Mouse (Mus musculus): ENCODE measurements at regions not wholly inside any gene's neighbourhood (a gene's known extent, or its start where the extent isn't known, plus 50 kb on each side); places are given as distances from the start of the nearest gene placed in this dataset.

- no peaks in the 10 kb centered on the region for H3K4me1 ChIP-seq (replicated peaks; ENCODE audit: control insufficient read depth, insufficient read depth, low read length)
- H3K4me3 ChIP-seq (ENCODE audit: control insufficient read depth, insufficient read depth, low read length), result no peak overlapping the region
Measured at GRCm38 (mm10) chr2:92673064-92673813, 73.7 kb downstream of the Chst1 start.

DNA sequence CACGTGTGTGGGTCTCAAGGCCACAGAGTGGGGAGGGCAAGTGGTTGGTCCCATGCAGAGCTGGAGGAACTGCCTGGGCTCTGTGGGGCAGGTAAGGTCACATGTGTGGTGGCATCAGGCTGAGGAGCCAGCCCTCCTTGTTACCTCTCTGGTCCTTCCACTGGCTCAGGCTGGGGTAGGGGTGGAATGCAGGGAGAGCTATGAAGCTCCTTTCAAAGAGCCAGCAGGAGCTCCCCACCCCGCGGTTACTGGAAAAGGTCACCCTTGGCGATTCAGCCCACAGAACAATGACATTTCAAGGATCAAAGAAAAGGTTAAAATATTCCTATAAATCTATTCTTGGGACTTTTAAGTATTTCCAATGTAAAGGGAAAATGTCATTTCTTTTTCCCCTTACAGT is 74.4 kb downstream of the Chst1 start:
- TF ChIP-seq CTCF (IDR thresholded peaks at IDR 0.05; ENCODE audit: borderline replicate concordance, control insufficient read depth, extremely low read depth, insufficient read depth, low read length, poor library complexity) (no peak), POLR2A (IDR thresholded peaks at IDR 0.05; ENCODE audit: control insufficient read depth, extremely low read depth, insufficient read depth, low read length, poor library complexity) (no peak)
- Histone ChIP-seq H3K27ac (ENCODE audit: control insufficient read depth, insufficient read depth, low read length) (no peak overlapping the region), H3K27me3 (ENCODE audit: control insufficient read depth, insufficient read depth, low read length) (no peaks in the 10 kb centered on the region), H3K4me1 (replicated peaks; ENCODE audit: control insufficient read depth, insufficient read depth, low read length) (no peaks in the 10 kb centered on the region), H3K4me3 (ENCODE audit: control insufficient read depth, insufficient read depth, low read length) (no peak overlapping the region), H3K36me3 (ENCODE audit: control insufficient read depth, insufficient read depth, low read length) (no peaks in the 10 kb centered on the region)
- DNase-seq, result no peak
- 45% methylated on average over 4 of the region's 4 CpGs for WGBS

More at GRCm38 (mm10) chr2:92673064-92673813, 73.7 kb downstream of the Chst1 start:
- H3K36me3 ChIP-seq (ENCODE audit: control insufficient read depth, insufficient read depth, low read length), result no peaks in the 10 kb centered on the region
- TF ChIP-seq CTCF (IDR thresholded peaks at IDR 0.05; ENCODE audit: borderline replicate concordance, control insufficient read depth, extremely low read depth, insufficient read depth, low read length, poor library complexity) (no peak), POLR2A (IDR thresholded peaks at IDR 0.05; ENCODE audit: control insufficient read depth, extremely low read depth, insufficient read depth, low read length, poor library complexity) (no peak)
- H3K27ac ChIP-seq (ENCODE audit: control insufficient read depth, insufficient read depth, low read length), result no peak overlapping the region
- H3K27me3 ChIP-seq (ENCODE audit: control insufficient read depth, insufficient read depth, low read length), result no peaks in the 10 kb centered on the region
- DNase-seq, result no peak
- WGBS, result 88% methylated on average over 9 of the region's 9 CpGs

DNA sequence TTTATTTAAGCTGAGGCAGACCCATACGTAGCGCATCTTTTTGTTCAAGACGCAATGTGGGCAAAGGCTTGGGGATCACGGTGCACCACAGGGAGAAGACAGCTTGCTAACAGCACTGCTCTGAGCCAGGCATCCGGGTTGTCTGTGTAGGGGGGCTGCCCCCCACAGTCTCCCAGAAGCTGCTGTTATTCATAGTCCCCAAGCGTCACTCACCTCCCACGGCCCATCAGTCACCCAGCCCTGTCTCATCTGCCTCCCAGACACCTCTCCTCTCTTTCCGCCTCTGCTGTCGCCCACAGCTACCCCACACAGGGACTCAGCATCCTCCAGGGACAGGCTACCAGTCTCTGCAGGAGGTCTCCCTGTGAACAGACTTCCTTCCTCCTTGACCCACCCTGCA is 75.7 kb downstream of the Chst1 start:
- Histone ChIP-seq H3K27ac (ENCODE audit: control insufficient read depth, insufficient read depth, low read length) (no peak overlapping the region), H3K27me3 (ENCODE audit: control insufficient read depth, insufficient read depth, low read length) (no peaks in the 10 kb centered on the region), H3K36me3 (ENCODE audit: control insufficient read depth, insufficient read depth, low read length) (no peaks in the 10 kb centered on the region), H3K4me1 (replicated peaks; ENCODE audit: control insufficient read depth, insufficient read depth, low read length) (no peaks in the 10 kb centered on the region), H3K4me3 (ENCODE audit: control insufficient read depth, insufficient read depth, low read length) (no peak overlapping the region)
- 48% methylated on average over 9 of the region's 9 CpGs for WGBS
- DNase-seq, result no peak
- TF ChIP-seq CTCF (IDR thresholded peaks at IDR 0.05; ENCODE audit: borderline replicate concordance, control insufficient read depth, extremely low read depth, insufficient read depth, low read length, poor library complexity) (no peak), POLR2A (IDR thresholded peaks at IDR 0.05; ENCODE audit: control insufficient read depth, extremely low read depth, insufficient read depth, low read length, poor library complexity) (no peak)

DNA sequence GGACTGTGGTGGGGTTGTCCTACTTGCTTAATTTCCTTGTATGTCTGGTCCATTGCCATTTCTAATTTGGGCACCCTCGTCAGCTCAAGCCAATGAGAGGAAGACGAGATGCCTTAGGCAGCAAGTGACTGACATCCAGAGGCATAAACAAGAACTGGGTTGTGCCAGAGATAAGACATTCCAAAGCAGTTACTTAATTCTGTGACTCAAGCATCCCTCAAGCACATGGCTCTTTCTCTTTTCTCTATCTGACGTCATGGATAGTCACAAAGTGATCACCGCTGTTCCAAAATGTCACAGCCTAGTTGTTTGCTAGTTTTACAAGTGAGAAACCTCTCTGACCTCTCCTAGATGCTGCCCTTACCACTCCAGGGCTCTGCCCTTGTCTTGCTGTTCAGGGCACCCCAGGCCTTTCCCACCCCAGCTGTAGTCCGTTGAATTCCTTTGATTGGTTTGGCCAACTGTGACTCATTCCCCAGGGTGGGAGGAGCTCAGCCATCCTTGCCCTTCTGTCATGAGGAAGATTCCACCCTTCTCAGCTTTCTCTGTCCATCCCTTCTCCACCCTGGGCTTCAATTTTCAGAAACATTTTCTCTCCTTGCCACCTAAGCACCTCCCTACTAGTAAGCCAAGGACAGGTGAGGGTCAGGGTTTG is 78.9 kb downstream of the Chst1 start:
- no peaks in the 10 kb centered on the region for H3K36me3 ChIP-seq (ENCODE audit: control insufficient read depth, insufficient read depth, low read length)

GRCm38 (mm10) chr2:92678999-92679704 is 79.6 kb downstream of the Chst1 start:
- no peak overlapping the region for H3K4me3 ChIP-seq (ENCODE audit: control insufficient read depth, insufficient read depth, low read length)
- 86% methylated on average over 3 of the region's 3 CpGs for WGBS
- DNase-seq, result no peak
- H3K27ac ChIP-seq (ENCODE audit: control insufficient read depth, insufficient read depth, low read length), result no peak overlapping the region
- H3K4me1 ChIP-seq (replicated peaks; ENCODE audit: control insufficient read depth, insufficient read depth, low read length), result no peaks in the 10 kb centered on the region
- TF ChIP-seq POLR2A (IDR thresholded peaks at IDR 0.05; ENCODE audit: control insufficient read depth, extremely low read depth, insufficient read depth, low read length, poor library complexity), result no peak
- no peak for TF ChIP-seq CTCF (IDR thresholded peaks at IDR 0.05; ENCODE audit: borderline replicate concordance, control insufficient read depth, extremely low read depth, insufficient read depth, low read length, poor library complexity)
- no peaks in the 10 kb centered on the region for H3K36me3 ChIP-seq (ENCODE audit: control insufficient read depth, insufficient read depth, low read length)
- H3K27me3 ChIP-seq (ENCODE audit: control insufficient read depth, insufficient read depth, low read length), result no peaks in the 10 kb centered on the region

More for the DNA sequence above, 78.9 kb downstream of the Chst1 start:
- no peak for TF ChIP-seq CTCF (IDR thresholded peaks at IDR 0.05; ENCODE audit: borderline replicate concordance, control insufficient read depth, extremely low read depth, insufficient read depth, low read length, poor library complexity)
- TF ChIP-seq POLR2A (IDR thresholded peaks at IDR 0.05; ENCODE audit: control insufficient read depth, extremely low read depth, insufficient read depth, low read length, poor library complexity), result no peak
- H3K4me1 ChIP-seq (replicated peaks; ENCODE audit: control insufficient read depth, insufficient read depth, low read length), result no peaks in the 10 kb centered on the region
- 91% methylated on average over 5 of the region's 5 CpGs for WGBS
- no peak overlapping the region for H3K4me3 ChIP-seq (ENCODE audit: control insufficient read depth, insufficient read depth, low read length)
- no peak overlapping the region for H3K27ac ChIP-seq (ENCODE audit: control insufficient read depth, insufficient read depth, low read length)
- DNase-seq, result no peak
- no peaks in the 10 kb centered on the region for H3K27me3 ChIP-seq (ENCODE audit: control insufficient read depth, insufficient read depth, low read length)

- no peak for DNase-seq
- over 99% methylated on average over 9 of the region's 9 CpGs for WGBS
- Histone ChIP-seq H3K27ac (ENCODE audit: control insufficient read depth, insufficient read depth, low read length) (no peak overlapping the region), H3K27me3 (ENCODE audit: control insufficient read depth, insufficient read depth, low read length) (no peaks in the 10 kb centered on the region), H3K36me3 (ENCODE audit: control insufficient read depth, insufficient read depth, low read length) (no peaks in the 10 kb centered on the region), H3K4me3 (ENCODE audit: control insufficient read depth, insufficient read depth, low read length) (no peak overlapping the region), H3K4me1 (replicated peaks; ENCODE audit: control insufficient read depth, insufficient read depth, low read length) (no peaks in the 10 kb centered on the region)
- TF ChIP-seq CTCF (IDR thresholded peaks at IDR 0.05; ENCODE audit: borderline replicate concordance, control insufficient read depth, extremely low read depth, insufficient read depth, low read length, poor library complexity) (no peak), POLR2A (IDR thresholded peaks at IDR 0.05; ENCODE audit: control insufficient read depth, extremely low read depth, insufficient read depth, low read length, poor library complexity) (no peak)
Measured at GRCm38 (mm10) chr2:92682256-92682655, 82.7 kb downstream of the Chst1 start.

Measured in thymus, adult 2 months (tissue).